Mouse (Mus musculus) limb, embryonic 10.5 days (tissue): ENCODE measurements around the gene Map7. TPM values are rescaled to one million over a fixed set of nuclear protein-coding genes. Genes with fewer than 3 reads are reported as not detected.

Experiments used
- DNase-seq: peaks from one replicate; pipeline ENCODE4 v3.0.0-alpha.2; 2017; ENCODE audit warnings: low spot score
- H3K27ac ChIP-seq: fragments of 300-500 bp; sonication (generic); 2 replicates; pipeline ENCODE4 v1.5.1; 2016; ENCODE audit warnings: mild to moderate bottlenecking
- H3K27me3 ChIP-seq: fragments of 300-500 bp; sonication (generic); 2 replicates; pipeline ENCODE4 v1.6.1; 2016; ENCODE audit warnings: low read depth, mild to moderate bottlenecking; ENCODE audit not compliant: poor library complexity, severe bottlenecking
- H3K36me3 ChIP-seq: fragments of 300-500 bp; sonication (generic); 2 replicates; pipeline ENCODE4 v1.6.1; 2016; ENCODE audit warnings: mild to moderate bottlenecking, moderate library complexity
- H3K4me1 ChIP-seq: fragments of 300-500 bp; sonication (generic); 2 replicates; pipeline ENCODE4 v1.6.1; 2016
- H3K4me3 ChIP-seq: fragments of 300-500 bp; sonication (generic); 2 replicates; pipeline ENCODE4 v1.5.1; 2016; ENCODE audit warnings: mild to moderate bottlenecking, moderate library complexity
- H3K9me3 ChIP-seq: fragments of 300-500 bp; sonication (generic); replicated peaks from 2 replicates; pipeline ENCODE4 v1.6.1; 2016; ENCODE audit warnings: mild to moderate bottlenecking
- WGBS: fragments of 180-500 bp; shearing (Covaris S2); methylation state at CpG from one replicate; pipeline ENCODE4 v1.1.7; 2016; 5-methylcytosine and 5-hydroxymethylcytosine counted together
- polyA plus RNA-seq: library from polyadenylated mRNA; unstranded; fragments of >200 nt; fragmentation: Nextera tagmentation; extraction: Ambion mirVana; gene quantifications from 2 replicates; pipeline ENCODE4 v1.2.1, GENCODE M21; 2016

The Map7 gene
- polyA plus RNA-seq, 1 experiment from 2014 or later, result 3.3 TPM

DNA sequence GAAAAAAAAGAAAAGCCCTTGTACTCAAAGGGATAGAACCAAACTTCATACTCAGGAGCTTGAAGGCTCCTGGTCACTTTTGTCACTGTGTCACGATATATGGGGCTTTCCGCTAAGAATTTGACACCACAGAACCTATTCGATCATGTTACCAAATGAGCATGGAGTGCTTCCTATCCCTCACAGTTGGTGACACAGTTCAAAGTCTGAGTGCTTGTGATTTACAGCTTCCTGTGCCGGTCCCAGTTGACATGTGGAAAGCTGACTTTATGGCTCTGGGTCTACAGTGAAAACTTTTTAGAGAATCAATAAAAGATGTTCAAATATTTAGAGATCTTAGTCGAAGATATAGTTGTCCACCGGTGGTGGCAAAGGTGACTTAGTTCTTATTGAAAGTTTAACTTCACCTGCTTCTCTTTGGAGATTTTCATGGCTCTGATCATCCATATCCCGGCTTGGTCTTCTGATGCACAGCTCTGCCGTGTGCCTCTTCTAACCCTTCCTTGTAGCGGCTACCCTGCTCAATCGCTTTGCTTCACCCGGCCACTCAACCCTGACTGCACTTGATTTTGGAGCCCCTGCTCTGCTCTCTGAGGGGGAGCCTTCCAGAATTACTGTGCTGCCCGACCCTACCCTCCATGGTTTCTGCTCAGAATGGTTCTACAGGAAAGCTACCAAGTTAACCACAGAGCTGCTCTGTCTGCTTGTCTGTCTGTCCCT is 15.2 kb upstream of the Map7 start:
- Histone ChIP-seq H3K4me3 (no peak overlapping the region), H3K4me1 (peaks cover 6% of the 10 kb centered on the region; the same call in 1 of the 2 replicates)

DNA sequence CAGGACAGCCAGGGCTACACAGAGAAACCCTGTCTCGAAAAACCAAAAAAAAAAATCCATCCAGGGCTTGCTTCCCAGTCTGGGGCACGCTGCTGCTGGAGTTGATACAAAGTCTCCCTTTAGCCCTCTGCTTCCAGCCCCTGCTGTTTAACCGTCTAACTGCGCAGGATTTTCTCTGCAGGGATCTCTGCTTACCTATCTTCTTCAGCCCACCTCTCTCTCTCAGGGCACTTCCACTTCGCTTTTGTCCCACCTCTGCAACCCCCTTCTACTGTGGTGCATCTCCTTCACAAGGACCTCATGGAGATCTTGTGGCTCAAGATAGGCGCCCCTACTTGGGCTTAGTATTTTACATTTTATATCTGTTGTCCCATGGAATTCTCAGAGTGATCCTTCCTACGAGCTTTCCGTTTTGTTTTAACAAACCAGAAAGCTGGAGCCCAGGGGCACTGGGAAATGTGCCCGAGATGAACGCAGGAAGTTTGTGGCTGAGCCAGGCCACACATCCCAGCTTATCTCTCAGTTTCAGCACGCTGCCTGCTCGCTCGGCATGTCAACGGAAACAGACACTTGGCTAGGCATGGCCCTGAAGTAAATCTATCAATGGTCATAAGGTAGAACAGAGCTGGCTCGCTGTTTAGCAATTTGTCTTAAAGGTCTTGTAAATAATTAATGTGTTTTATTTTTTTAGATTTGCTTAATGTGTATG is 12.8 kb upstream of the Map7 start:
- DNase-seq, result no peak
- H3K4me1 ChIP-seq, result peaks cover 6% of the 10 kb centered on the region; the same call in 1 of the 2 replicates
- 89% methylated on average over 15 of the region's 15 CpGs for WGBS
- H3K36me3 ChIP-seq, result no peaks in the 10 kb centered on the region
- no peaks in the 10 kb centered on the region for H3K27me3 ChIP-seq
- H3K9me3 ChIP-seq, result no peaks in the 10 kb centered on the region
- no peak overlapping the region for H3K4me3 ChIP-seq
- no peak overlapping the region for H3K27ac ChIP-seq

More for the DNA sequence above, 15.2 kb upstream of the Map7 start:
- Histone ChIP-seq H3K27me3 (no peaks in the 10 kb centered on the region), H3K36me3 (no peaks in the 10 kb centered on the region), H3K9me3 (no peaks in the 10 kb centered on the region), H3K27ac (no peak overlapping the region)
- WGBS, result 77% methylated on average over 12 of the region's 12 CpGs
- DNase-seq, result no peak

DNA sequence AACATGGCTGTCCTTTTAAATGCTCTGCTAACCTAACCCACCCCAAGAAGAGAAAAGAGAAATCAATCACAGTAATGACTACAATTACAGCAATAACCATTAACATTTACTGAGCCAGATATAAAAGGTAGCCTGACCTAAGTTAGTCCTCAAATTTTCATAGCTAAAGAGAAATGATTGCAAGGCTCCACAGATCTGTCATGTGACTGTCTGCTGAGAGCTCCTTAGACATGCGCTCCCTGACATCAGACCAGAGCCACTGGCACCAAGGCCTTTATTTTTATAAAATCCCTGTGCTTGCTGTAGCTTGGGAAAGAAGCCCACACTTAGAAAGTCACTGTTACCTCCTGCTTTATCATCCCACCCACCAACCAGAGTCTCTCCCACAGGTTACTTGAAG is 11.8 kb upstream of the Map7 start:
- Histone ChIP-seq H3K36me3 (no peaks in the 10 kb centered on the region), H3K4me1 (peaks cover 6% of the 10 kb centered on the region; the same call in 1 of the 2 replicates), H3K27ac (no peak overlapping the region), H3K9me3 (no peaks in the 10 kb centered on the region), H3K4me3 (no peak overlapping the region), H3K27me3 (no peaks in the 10 kb centered on the region)
- 97% methylated on average over 1 of the region's 1 CpGs for WGBS
- no peak for DNase-seq

DNA sequence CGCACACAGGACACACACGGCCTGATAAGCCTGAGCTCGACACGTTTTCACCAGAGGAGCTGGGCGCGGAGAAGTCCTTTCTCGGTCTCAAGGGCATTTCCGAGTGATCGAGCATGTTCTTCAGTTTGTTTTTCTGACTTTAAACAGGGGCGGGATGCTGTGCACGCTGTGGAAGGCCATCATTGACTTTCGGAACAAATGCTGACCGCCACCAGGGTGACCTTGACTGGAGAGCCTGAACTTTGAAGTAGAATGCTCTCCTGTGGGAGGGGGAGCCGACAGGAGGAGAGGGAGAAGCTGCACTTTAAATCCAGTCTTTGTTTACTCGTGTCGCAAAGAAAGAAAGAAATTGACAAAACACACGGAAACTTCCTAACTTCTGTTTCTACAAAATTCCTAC is 6.9 kb upstream of the Map7 start:
- DNase-seq, result no peak
- Histone ChIP-seq H3K9me3 (no peaks in the 10 kb centered on the region), H3K27me3 (peaks cover 12% of the 10 kb centered on the region), H3K36me3 (no peaks in the 10 kb centered on the region), H3K27ac (no peak overlapping the region), H3K4me3 (no peak overlapping the region), H3K4me1 (no peaks in the 10 kb centered on the region)
- 82% methylated on average over 17 of the region's 17 CpGs for WGBS

DNA sequence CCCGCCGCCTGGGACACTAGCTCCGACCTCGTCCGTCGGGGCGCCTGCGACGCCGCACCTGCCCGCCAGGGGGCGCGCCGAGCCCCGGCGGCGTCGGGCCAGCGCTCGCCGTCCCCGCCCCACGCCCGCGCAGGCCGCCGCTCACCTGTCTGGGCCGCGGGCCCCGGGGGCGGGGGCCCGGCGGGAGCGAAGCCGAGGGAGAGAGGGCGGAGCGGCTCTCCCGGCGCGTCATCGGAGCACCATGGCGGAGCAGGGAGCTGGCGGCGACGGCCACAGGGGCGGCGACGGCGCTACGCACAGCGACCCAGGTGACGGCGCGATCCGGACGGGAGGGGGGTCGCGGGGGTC is 476 bp downstream of the Map7 start:
- H3K36me3 ChIP-seq, result no peaks in the 10 kb centered on the region
- H3K4me3 ChIP-seq, result peak overlapping the region; percentile 77
- H3K9me3 ChIP-seq, result no peaks in the 10 kb centered on the region
- H3K27me3 ChIP-seq, result peaks cover 62% of the 10 kb centered on the region
- WGBS, result 3% methylated on average over 56 of the region's 58 CpGs
- H3K27ac ChIP-seq, result peak overlapping the region; percentile 59
- H3K4me1 ChIP-seq, result peaks cover 20% of the 10 kb centered on the region
- DNase-seq, result peak; percentile 71

DNA sequence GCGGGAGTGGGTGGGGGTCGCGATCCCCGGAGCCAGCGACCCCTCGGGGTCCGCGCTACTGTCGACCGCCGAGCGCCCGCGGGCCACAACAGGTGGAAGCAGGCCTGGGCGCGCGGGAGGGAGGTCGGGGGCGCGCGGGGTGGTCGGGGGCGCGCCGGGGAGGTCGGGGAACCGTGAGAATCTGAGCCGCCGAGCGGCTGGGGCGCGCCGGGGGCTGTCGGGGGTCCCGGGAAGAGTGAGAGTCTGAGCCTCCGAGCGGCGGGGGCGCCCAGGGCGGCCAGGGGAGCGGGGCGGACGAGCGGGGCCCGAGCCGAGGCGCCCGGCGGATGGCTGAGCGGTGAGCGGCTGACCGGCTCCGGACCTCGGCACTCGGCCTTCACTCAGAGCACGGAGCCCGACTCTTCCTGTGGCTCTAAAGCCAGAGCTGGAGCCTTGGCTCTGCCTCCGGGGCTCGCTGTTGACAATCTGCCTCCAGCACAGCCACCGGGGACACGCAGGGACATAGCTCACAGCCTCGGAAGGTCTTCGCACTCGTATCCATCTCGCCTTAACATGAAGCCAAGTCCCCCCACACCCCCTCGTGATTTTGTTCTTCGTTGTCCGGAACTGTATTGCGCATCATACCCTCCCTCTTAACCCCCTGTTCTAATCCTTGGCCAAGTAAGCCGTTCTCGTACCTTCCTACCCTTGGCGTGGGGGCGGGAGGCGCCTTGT is 1.0 kb downstream of the Map7 start:
- Histone ChIP-seq H3K4me3 (peak overlapping the region; percentile 77), H3K4me1 (peaks cover 20% of the 10 kb centered on the region), H3K9me3 (no peaks in the 10 kb centered on the region), H3K27me3 (peaks cover 62% of the 10 kb centered on the region), H3K36me3 (no peaks in the 10 kb centered on the region), H3K27ac (peak overlapping the region; percentile 59)
- WGBS, result 1% methylated on average over 72 of the region's 74 CpGs
- peak; percentile 72 for DNase-seq

DNA sequence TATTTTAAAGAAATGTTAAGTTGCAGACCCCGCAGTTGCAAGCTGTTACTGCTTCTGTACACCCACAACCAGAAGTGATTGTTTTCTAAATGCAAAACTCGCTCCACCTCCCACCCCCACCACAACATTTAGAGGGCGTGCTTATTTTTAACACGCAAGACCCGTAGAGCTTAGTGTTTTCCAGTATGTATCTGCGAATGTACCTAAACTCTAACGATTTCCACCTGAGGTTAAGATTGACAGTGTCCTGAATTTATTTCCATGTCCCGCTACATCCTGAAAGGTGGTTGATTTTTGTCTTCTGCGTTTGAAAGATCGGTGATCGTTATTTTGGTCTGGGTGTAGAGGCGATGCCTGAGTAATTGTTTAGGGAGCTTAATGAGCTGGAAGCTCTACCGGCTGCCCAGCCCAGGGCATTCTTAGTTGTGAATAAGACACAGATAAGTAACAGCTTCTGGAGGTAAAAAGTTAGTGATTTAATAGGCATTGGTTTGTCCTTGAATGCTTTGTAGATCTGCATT is 1.6 kb downstream of the Map7 start:
- DNase-seq, result no peak
- Histone ChIP-seq H3K9me3 (no peaks in the 10 kb centered on the region), H3K4me1 (peaks cover 20% of the 10 kb centered on the region), H3K27ac (no peak overlapping the region), H3K36me3 (no peaks in the 10 kb centered on the region), H3K4me3 (peak overlapping the region; percentile 77), H3K27me3 (peaks cover 62% of the 10 kb centered on the region)
- 7% methylated on average over 13 of the region's 13 CpGs for WGBS

DNA sequence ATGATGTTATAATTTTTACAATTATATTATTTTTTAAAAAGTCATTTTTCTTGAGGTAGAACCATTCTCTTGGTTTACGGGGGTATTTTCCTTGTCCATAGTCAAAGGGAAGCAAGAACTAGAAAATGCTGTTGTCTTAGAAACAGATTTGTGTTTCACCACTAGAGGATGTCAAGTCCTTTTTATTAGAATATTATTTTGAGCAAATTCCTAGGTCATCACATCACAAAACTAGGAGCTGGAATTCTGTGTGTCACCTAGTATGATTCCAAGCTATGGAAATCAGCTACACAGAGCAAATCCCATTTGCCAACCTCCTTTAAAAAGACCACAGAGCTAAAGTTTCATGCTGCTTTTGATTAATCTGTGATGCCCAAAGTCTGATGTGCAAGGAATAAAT is 3.9 kb downstream of the Map7 start:
- Histone ChIP-seq H3K36me3 (no peaks in the 10 kb centered on the region), H3K4me3 (no peak overlapping the region), H3K4me1 (peaks cover 20% of the 10 kb centered on the region), H3K27me3 (peaks cover 43% of the 10 kb centered on the region), H3K9me3 (no peaks in the 10 kb centered on the region), H3K27ac (no peak overlapping the region)
- no peak for DNase-seq
- WGBS, result 92% methylated on average over 1 of the region's 1 CpGs

DNA sequence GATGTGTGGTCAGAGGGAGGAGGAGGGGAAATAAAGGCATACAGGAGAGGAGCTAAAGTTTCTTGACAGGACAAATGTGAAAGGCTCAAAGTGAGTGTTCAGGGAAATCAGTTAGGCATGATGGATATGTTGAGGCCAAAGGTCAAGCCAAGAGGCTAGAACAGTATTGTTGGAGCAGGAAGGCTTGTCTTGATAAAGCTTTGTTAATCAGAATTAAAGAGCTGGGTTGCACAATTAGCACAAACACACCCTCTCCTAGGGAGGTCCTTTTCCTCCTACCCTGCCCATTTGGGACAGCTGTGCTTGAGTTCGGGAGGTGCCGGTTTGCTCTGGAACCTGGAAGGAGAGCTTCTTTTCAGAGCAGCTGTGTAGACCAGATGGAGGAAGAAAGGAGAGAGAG is 5.2 kb downstream of the Map7 start:
- 67% methylated on average over 2 of the region's 2 CpGs for WGBS
- Histone ChIP-seq H3K4me3 (no peak overlapping the region), H3K27ac (no peak overlapping the region), H3K27me3 (peaks cover 29% of the 10 kb centered on the region), H3K9me3 (no peaks in the 10 kb centered on the region), H3K4me1 (peaks cover 15% of the 10 kb centered on the region), H3K36me3 (no peaks in the 10 kb centered on the region)
- no peak for DNase-seq

DNA sequence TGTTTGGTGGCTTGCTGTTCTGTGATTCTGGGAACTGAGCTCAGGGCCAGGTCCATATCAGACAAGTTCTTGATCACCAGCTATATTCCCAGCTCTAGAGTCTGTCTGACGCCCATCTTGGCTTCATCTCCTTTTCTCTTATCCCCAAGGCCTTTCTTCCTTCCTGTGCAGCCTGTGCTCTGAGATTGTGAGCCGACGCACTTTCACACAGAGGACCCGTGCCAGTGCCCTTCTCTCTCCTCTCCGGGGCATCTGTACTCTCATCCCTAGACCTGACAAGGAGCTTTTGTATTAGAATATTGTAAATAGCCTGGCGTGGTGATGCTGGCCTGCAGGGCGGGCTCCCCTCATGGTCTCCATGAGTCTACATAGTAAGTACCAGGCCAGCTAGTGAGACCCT is 7.1 kb downstream of the Map7 start:
- no peak for DNase-seq
- H3K36me3 ChIP-seq, result no peaks in the 10 kb centered on the region
- peaks cover 10% of the 10 kb centered on the region for H3K27me3 ChIP-seq
- H3K4me3 ChIP-seq, result no peak overlapping the region
- 86% methylated on average over 7 of the region's 7 CpGs for WGBS
- no peaks in the 10 kb centered on the region for H3K9me3 ChIP-seq
- H3K27ac ChIP-seq, result no peak overlapping the region
- no peaks in the 10 kb centered on the region for H3K4me1 ChIP-seq

DNA sequence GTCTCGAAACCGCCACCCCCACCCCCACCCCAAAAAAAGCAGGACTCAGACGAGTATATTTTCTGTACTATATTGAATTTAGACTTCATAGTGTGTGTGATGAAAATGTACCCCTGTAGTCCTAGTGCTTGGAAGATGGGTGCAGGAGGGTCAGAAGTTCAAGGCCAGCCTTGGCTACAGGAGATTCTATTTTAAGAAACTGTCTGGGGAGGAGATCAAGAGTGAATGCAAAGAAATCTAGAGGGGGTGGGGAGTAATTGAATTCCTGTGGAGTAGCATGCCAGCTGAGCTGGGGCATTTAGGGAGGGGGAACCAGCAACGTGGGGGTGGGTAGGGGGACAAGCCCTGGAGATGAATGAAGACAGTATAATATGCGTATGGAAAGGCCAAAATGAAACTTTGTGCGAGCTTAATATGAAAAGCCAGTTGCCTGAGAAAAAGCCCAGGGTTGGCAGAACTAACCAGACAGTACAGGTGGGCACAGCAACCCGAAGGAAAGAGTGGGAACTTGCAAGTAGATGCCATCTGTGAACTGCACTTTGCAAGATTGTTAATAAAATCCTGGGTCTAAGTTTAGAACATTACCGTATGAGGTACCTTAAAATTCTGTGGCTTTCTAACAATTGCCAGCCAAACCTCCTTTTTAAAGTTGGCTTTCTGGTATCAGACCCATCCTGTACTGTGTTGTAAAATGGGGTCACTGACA is 8.9 kb downstream of the Map7 start:
- H3K27me3 ChIP-seq, result no peaks in the 10 kb centered on the region
- no peaks in the 10 kb centered on the region for H3K9me3 ChIP-seq
- H3K4me3 ChIP-seq, result no peak overlapping the region
- 88% methylated on average over 8 of the region's 8 CpGs for WGBS
- DNase-seq, result no peak
- no peaks in the 10 kb centered on the region for H3K4me1 ChIP-seq
- H3K27ac ChIP-seq, result no peak overlapping the region
- no peaks in the 10 kb centered on the region for H3K36me3 ChIP-seq

DNA sequence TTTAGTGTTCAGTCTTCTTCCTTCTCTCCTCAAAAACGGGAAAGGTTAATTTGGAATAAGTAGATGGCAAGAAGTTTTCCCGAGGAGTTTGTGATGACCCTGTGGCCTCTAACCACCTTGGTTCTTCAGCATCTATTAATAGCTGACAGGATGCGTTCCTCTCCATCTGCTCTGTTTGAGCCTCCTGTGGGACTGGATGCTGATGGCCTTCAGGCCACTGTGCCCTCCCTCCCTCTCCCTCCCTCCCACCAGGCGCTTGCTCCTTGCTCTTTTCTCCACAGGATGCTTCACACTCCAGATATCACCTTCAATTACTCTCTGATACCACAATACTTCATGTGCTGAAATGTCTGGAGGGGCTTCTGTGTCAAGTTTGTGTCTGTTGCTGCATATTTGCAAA is 10.5 kb downstream of the Map7 start:
- H3K27me3 ChIP-seq, result no peaks in the 10 kb centered on the region
- no peak overlapping the region for H3K4me3 ChIP-seq
- no peak overlapping the region for H3K27ac ChIP-seq
- H3K36me3 ChIP-seq, result no peaks in the 10 kb centered on the region
- H3K4me1 ChIP-seq, result 0 out of 2 replicates have a peak, but pooled peaks cover 2% of the 10 kb centered on the region
- no peak for DNase-seq
- H3K9me3 ChIP-seq, result no peaks in the 10 kb centered on the region
- WGBS, result 66% methylated on average over 4 of the region's 4 CpGs
